Mouse (Mus musculus) olfactory bulb, adult 2 months (tissue): ENCODE results near the gene 4933427D14Rik. TPM values are rescaled to one million over a fixed set of nuclear protein-coding genes. Genes with fewer than 3 reads are reported as not detected.

ENCODE experiments used
- H3K27ac ChIP-seq: fragments of 200-500 bp; 2 replicates; pipeline ENCODE4 v1.5.1; 2012; ENCODE audit warnings: low read depth, low read length; ENCODE audit not compliant: insufficient read depth
- H3K4me1 ChIP-seq: fragments of 200-500 bp; 2 replicates; pipeline ENCODE4 v1.6.1; 2012; ENCODE audit warnings: low read length; ENCODE audit not compliant: control insufficient read depth, insufficient read depth
- H3K4me3 ChIP-seq: fragments of 200-500 bp; 2 replicates; pipeline ENCODE4 v1.5.1; 2012; ENCODE audit warnings: mild to moderate bottlenecking, low read depth, low read length, moderate library complexity; ENCODE audit not compliant: insufficient read depth
- CTCF ChIP-seq: fragments of 200-500 bp; IDR thresholded peaks from 2 replicates; pipeline ENCODE4 v1.5.1; 2012; ENCODE audit warnings: low read depth, mild to moderate bottlenecking, low read length, moderate library complexity; ENCODE audit not compliant: insufficient read depth
- POLR2A ChIP-seq: fragments of 200-500 bp; IDR thresholded peaks from 2 replicates; pipeline ENCODE4 v1.6.1; 2012; ENCODE audit warnings: mild to moderate bottlenecking, low read depth, low read length, moderate library complexity; ENCODE audit not compliant: insufficient read depth
- WGBS: fragments of 180-500 bp; shearing (Covaris S2); methylation state at CpG from one replicate; pipeline ENCODE4 v1.1.7; 2018; 5-methylcytosine and 5-hydroxymethylcytosine counted together
- polyA plus RNA-seq: library from polyadenylated mRNA; stranded (reverse); fragments of >200 nt; gene quantifications from 2 replicates; pipeline ENCODE4 v1.2.4, GENCODE M21; 2012; ENCODE audit warnings: low replicate concordance; ENCODE audit not compliant: missing spikeins, insufficient read depth, insufficient read length

The 4933427D14Rik gene
- polyA plus RNA-seq, 1 experiment, result not detected

DNA sequence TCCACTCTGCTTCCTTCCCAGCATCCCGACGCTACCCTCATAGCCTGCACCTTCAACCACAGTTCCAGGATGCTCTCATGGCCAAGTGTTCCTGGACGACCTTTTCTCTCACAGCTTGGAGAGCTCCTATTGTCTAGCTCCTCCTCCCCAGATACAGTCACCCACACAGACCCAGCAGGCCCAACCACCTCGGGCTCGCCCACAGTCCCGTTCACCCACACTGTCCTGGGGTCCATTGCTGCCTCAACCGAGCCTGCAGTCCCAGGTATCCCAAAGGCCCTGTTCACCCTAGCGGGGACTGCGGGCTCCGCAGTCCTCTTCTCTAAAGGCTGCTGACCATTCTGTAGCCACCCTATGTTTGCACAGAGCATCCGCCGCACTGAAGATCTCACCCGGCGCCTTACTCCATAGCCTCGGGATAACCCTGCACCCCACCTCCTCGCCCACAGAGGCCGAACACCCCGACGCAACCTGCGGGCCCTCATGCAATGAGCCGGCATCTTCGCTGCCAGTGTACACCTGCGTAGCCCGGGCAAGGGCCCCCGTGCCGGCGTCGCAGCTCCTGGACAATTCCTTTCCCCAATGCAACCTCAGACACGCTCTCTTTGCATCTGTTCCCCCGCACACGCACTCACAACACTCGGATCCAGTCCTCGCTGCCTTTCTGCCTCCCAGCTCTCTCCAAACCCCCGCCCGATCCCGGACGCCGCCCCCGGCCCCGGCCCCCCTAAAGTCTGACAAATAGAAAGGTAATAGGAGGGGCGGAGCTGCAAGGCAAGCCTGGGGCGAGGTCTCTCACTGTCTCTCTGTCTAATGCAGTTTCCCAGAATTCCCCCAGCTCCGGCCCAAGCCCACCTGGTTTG lies 687 bp downstream of the 4933427D14Rik start, which contains the start of gene Gm43951:
Gm43951 (minus strand) TSS at position 500 of the 863 bp plus-strand sequence.
- Histone ChIP-seq H3K4me1 (peaks cover 24% of the 10 kb centered on the region), H3K4me3 (peak within 1 kb of the TSS; percentile 94), H3K27ac (peak within 1 kb of the TSS; percentile 47)
- no peak for TF ChIP-seq CTCF
- TF ChIP-seq POLR2A, result no peak
- under 1% methylated on average over 43 of the region's 43 CpGs for WGBS

DNA sequence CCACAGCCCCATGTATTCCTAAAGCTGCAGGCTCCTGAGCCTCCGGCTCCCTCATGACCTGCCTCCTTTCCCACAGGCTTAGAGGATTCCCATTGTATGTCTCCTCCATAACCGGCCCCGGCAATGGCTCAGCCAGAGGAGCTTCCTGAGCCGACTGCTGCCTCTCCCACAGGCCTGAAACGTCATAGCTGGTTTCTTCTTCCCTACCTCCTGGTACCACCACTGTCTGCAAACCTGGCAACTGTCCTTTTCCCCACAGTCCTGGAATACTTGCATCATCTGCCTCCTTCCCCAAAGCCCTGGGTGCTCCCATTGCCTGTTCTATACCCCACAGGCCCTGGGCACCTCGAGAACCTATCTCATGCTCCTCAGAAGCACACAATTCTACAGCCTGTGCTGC lies 2.0 kb downstream of the 4933427D14Rik start:
- TF ChIP-seq CTCF, result no peak
- TF ChIP-seq POLR2A, result no peak
- Histone ChIP-seq H3K4me3 (peak overlapping the region; percentile 94), H3K4me1 (peaks cover 24% of the 10 kb centered on the region), H3K27ac (0 out of 2 replicates have a peak overlapping the region, but pooled peaks have one; percentile 23)
- WGBS, result 49% methylated on average over 6 of the region's 6 CpGs

DNA sequence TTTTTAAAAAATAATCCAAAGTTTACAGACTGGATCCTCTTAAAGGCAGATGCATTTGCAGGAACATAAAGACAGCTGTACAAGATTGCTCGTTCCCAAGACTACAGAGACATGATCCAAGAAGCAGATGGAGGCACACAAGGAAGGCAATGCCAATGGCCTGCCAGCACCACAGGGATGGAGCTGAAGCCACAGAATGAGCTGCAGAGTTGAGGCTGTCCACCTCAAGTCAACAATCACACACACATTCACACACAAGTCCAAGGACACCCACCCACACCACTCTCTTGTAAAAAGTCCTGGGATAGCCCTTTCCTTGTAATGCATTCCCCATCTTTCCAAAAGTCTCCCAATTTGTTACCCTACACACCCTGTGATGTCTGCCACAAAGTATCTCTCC lies 3.8 kb downstream of the 4933427D14Rik start:
- WGBS, result 48% methylated on average over 1 of the region's 1 CpGs
- H3K27ac ChIP-seq, result no peak overlapping the region

DNA sequence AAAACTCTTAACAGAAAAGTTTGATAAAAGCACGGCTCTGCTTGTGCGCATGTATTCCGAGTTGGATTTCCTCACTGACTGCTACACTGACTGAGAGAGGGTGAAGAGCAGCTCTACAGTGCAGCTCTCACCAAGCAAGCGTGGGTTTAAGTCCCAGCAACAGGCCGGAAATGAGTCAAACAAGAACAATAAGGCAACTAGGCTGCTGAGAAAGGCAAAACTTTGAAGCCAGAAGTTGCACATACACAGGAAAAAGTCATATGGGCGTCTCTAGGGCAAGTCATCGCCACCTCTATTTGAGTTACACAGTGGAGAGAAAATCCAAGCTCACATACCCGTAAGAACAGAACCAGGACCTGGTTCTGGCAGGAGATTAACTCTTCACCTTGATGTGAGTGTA lies 10.8 kb downstream of the 4933427D14Rik start:
- TF ChIP-seq POLR2A (no peak), CTCF (no peak)
- no peak overlapping the region for H3K4me3 ChIP-seq
- WGBS, result 59% methylated on average over 8 of the region's 8 CpGs
- peaks cover 11% of the 10 kb centered on the region; the same call in 1 of the 2 replicates for H3K4me1 ChIP-seq
- no peak overlapping the region for H3K27ac ChIP-seq

More for the DNA sequence above, 3.8 kb downstream of the 4933427D14Rik start:
- Histone ChIP-seq H3K4me3 (no peak overlapping the region), H3K4me1 (peaks cover 24% of the 10 kb centered on the region)
- TF ChIP-seq CTCF, result no peak
- no peak for TF ChIP-seq POLR2A

DNA sequence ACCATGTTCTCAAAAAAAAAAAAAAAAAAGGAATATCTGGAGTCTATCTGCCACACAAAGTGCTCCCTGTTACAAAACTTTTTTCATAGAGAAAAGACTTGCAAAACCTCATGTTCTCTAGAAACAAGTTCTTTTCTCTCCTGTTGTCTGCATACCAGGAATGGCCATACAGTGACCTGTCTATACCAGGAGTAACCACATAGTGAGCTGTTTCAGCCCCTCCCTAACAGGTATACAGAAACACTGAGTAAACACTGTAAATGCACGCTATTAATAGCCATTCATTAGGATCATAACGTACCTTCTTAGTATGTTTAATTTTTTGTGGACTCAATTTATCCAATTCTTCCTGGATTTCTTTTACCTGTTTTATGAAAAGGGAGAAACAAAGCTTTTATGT lies 13.0 kb downstream of the 4933427D14Rik start:
- peaks cover 13% of the 10 kb centered on the region; the same call in 1 of the 2 replicates for H3K4me1 ChIP-seq
- 83% methylated on average over 2 of the region's 2 CpGs for WGBS
- H3K27ac ChIP-seq, result no peak overlapping the region
- TF ChIP-seq CTCF, result no peak
- no peak for TF ChIP-seq POLR2A
- H3K4me3 ChIP-seq, result no peak overlapping the region

DNA sequence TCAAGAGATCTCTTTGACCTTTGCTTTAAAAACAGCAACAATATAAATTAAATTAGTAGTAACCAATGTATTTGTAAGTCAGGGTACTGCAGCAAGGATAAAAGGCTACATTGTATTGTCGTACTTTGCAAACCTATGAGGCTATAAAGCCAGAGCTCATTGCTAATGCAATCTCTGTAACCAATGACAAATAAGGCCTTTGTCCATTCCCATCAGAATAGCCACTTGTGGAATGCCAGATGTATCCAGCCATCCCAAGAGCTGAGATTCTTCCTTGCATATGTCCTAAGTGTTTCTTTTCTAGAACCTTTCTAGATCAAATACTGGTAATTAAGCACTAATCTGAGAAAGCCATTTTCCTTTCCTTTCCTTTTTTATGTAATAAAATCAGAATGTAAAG lies 16.4 kb downstream of the 4933427D14Rik start:
- WGBS, result 72% methylated on average over 1 of the region's 1 CpGs
- no peak overlapping the region for H3K4me3 ChIP-seq
- peaks cover 7% of the 10 kb centered on the region; the same call in 1 of the 2 replicates for H3K4me1 ChIP-seq
- TF ChIP-seq POLR2A (no peak), CTCF (no peak)
- no peak overlapping the region for H3K27ac ChIP-seq

DNA sequence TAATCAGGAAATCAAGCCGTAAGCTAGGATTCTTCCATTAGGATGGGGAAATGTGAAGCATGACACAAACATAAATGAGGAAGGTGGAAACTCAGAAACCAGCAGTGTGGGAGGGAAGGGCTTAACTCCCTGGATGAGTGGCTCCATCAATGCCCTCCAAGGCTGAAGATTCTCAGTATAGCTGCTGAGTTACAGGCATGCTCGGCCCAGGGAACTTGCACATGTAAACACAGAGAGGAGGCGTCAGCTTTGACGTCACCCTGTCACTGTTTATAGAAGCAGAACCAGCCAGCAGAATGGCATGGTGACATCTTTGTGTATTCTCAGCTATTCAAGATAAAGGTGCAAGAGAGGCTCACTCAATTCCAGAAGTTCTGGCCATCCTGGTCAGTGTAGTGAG lies 23.0 kb downstream of the 4933427D14Rik start:
- H3K4me3 ChIP-seq, result no peak overlapping the region
- H3K4me1 ChIP-seq, result no peaks in the 10 kb centered on the region
- no peak overlapping the region for H3K27ac ChIP-seq
- WGBS, result 82% methylated on average over 4 of the region's 4 CpGs
- no peak for TF ChIP-seq CTCF

DNA sequence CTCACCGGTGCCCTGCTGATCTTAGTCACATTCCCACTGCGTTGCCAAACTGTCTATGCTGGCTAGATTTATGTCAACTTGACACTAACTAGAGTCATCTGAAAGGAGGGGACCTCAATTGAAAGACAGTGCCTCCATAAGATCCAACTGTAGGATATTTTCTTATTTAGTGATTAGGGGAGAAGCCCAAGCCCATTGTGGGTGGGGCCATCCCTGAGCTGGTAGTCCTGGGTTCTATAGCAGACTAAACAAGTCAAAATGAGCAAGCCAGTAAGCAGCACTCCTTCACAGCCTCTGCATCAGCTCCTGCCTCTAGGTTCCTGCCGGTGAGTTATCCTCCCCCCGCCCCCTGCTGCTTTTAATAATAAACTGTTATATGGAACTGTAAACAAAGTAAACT lies 26.1 kb downstream of the 4933427D14Rik start:
- TF ChIP-seq POLR2A (no peak), CTCF (no peak)
- WGBS, result 85% methylated on average over 4 of the region's 4 CpGs
- no peak overlapping the region for H3K4me3 ChIP-seq

DNA sequence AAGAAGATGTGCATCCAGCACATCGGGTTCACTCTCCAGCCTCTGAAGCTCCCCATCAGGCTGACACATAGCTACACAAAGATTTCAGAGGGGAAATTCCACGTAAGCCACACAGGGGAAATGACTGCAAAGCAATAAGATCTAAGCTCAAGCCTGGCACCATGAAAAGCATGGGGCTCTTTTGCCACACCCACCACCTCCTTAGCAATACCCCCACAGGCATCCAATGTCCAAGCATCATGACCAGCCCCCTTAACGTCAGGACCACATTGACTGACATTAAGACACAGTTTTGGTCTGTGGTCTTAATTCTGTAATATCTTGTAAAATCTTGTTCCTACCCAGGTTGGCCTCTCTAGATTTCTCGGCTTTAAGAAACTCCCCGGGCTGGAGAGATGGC lies 26.7 kb downstream of the 4933427D14Rik start:
- no peak for TF ChIP-seq POLR2A
- TF ChIP-seq CTCF, result no peak
- H3K27ac ChIP-seq, result no peak overlapping the region
- WGBS, result 92% methylated on average over 5 of the region's 5 CpGs

More for the DNA sequence above, 26.1 kb downstream of the 4933427D14Rik start:
- H3K27ac ChIP-seq, result no peak overlapping the region
- peaks cover 3% of the 10 kb centered on the region for H3K4me1 ChIP-seq

More for the DNA sequence above, 26.7 kb downstream of the 4933427D14Rik start:
- Histone ChIP-seq H3K4me1 (peaks cover 3% of the 10 kb centered on the region), H3K4me3 (no peak overlapping the region)
